Mouse (Mus musculus) G1E (cell line): ENCODE data around the gene Zdhhc8.

Experiments used
- CTCF ChIP-seq: IDR thresholded peaks from 2 replicates; pipeline ENCODE4 v1.5.1; 2012; ENCODE audit warnings: low read depth, low read length, inconsistent platforms, mixed read lengths
- GATA1 ChIP-seq: IDR thresholded peaks from 2 replicates; pipeline ENCODE4 v1.6.1; 2012; ENCODE audit warnings: borderline replicate concordance, low read length, inconsistent platforms, mixed read lengths

DNA sequence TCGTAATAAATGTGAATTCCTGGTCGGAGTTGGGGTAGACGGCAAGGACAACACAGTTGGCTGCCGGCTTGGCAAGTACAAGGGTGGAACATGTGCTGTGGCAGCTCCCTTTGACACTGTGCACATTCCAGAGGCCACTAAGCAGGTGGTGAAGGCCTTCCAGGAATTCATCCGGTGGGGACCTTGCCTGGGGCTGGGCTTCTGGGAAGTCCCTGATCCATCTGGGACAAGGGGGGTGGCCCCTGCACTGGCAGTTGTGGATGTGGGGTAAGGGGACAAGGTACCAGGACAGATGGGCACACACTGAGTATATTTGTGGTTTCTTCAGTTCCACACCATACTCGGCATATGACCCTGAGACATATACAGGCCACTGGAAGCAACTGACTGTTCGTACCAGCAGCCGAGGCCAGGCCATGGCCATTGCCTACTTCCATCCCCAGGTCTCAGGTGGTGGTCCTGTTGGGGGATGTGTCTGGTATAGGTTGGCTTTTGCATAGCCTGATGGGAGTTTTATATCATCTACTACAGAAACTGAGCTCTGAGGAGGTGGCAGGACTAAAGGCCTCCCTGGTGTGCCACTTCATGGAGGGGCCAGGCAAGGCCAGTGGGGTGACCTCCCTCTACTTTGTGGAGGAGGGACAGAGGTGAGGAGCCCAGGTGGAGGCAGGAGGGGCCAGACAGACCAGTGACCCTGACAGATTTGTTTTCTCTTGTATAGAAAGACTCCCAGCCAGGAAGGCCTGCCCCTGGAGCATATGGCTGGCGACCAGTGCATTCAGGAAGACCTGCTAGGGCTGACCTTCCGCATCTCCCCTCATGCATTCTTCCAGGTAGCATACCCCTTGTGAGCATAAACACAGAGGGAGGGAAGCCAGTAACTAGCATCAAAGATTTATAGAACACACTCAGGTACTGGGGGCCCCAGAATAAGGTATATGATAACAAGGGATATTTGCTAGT is 16.2 kb upstream of the Zdhhc8 start:
- no peak for TF ChIP-seq CTCF
- TF ChIP-seq GATA1: no peak
